Mouse (Mus musculus) erythroid progenitor cell, adult 5-6 weeks (primary cell): ENCODE results near the gene Hist1h3f. TPM values are rescaled to one million over a fixed set of nuclear protein-coding genes. Genes with fewer than 3 reads are reported as not detected.

Experiments
- ATAC-seq: replicated peaks from 2 replicates; pipeline ENCODE4 v1.8.0; 2016; ENCODE audit warnings: moderate number of reproducible peaks, mild to moderate bottlenecking, moderate TSS enrichment, inconsistent platforms; ENCODE audit not compliant: poor library complexity, low FRiP score, severe bottlenecking
- total RNA-seq, 2 experiments: library from RNA; stranded (forward) in 1 of 2; stranded (reverse) in 1 of 2; fragments of 150-400 nt in 1 of 2; fragments of 186-747, 209-891 nt in 1 of 2; gene quantifications; 2 replicates each; pipeline versions ENCODE4 v1.2.3 to v1.2.4; 2015 to 2017; ENCODE audit warnings: low replicate concordance in 2 of 2

Gene Hist1h3f
- total RNA-seq, 2 experiments from 2014 or later, result 158 to 262 TPM

- ATAC-seq, result peak; percentile 66
Observed at GRCm38 (mm10) chr13:23517603-23518294, 26.1 kb upstream of the Hist1h3f start.

DNA sequence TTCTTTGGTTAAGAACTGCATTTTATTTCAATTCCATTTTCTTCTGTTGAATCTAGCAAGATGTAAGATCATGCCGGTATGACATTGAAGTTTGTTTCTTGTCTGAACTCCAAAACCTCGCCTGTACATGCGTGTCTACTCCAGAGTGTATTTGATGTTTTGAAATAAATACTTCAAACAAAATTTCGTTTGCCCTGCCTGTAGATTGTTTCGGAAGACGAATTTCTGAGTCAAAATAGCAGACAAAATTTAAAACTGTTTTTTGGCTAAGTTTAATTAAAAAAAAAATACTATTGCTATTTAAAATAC is 25.6 kb upstream of the Hist1h3f start:
- peak; percentile 13 for ATAC-seq

- peak; percentile 36 for ATAC-seq
Observed at GRCm38 (mm10) chr13:23518885-23519284, 25.0 kb upstream of the Hist1h3f start.

- ATAC-seq, result peak; percentile 31
Observed at GRCm38 (mm10) chr13:23519416-23519815, 24.4 kb upstream of the Hist1h3f start.

GRCm38 (mm10) chr13:23521703-23522102 is 22.1 kb upstream of the Hist1h3f start:
- no peak for ATAC-seq

DNA sequence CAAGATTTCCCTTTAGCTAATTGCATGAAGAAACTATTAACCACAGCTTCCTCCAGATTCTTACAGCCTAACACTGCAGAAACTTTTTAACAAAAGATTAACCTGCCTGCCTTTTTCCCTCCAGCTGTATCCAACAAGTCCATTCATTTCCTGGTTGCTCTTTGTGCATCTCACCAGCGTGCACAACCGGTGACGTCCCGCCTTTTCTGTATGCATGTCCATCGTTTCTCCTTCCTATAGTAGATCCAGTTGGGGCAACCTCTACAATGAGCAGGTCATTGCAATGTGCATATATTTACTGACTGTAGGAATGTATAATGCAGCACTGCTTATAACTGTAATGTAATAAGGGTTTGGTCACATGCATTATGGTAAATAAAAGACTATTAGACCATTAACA is 19.9 kb upstream of the Hist1h3f start:
- no peak for ATAC-seq

DNA sequence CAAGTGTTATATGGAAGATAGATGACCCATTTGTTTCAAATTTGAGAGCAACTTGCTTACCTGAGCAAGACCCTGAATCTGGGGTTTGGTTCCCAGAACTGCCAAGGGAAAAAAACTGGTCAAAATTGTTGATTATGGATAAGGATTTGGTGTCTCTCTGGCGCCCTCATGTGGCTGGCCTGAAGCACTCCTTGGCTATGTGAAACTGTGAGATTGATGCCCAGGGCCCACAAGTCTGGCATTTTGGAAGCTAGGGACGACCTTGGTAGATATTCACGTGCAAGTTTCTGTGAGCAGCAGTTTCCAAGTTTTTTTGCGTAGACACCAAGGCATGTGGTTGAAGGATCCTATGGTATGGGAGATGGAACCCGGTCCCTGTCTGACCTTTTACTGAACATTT is 19.2 kb upstream of the Hist1h3f start:
- ATAC-seq, result peak; percentile 61; the same call in 1 of the 2 replicates

- ATAC-seq, result no peak
Observed at GRCm38 (mm10) chr13:23525901-23526300, 18.0 kb upstream of the Hist1h3f start.

DNA sequence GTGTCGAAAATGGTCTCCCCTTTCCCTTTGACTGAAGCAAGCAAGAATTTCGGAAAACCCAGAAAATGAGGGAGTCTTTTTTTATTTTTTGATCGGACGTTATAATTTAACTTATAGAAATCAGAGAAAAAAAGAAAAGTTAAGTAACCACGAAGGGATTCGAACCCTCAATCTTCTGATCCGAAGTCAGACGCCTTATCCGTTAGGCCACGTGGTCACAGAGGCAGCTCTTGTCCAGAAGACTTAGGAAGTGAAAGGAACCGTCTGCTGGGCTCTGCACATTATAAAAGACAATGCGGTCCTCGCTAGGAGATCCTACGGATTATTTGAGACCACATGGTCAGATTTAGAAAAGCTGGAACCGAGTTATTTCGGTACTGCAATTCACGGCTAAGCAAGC is 17.5 kb upstream of the Hist1h3f start:
- ATAC-seq, result peak; percentile 36; the same call in 1 of the 2 replicates

DNA sequence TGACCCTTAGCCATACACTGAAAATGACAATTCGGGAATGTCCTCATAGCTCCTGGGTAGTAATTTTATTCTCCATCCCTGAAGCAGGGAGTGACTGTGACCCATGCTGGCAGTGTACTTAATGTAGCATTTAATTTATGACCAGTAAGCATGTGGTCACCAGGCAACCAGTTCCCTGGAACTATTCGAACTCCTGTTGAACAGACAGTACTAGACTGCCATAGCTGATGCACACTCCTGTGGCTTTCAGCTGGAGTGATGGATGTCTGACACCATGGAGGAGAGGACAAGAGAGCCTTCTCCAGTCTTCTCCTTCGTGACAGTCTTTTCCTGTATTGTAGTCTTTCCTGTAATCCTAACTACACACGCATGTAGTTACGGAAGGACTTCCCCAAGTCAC is 14.8 kb upstream of the Hist1h3f start:
- ATAC-seq, result no peak

- ATAC-seq, result no peak
Observed at GRCm38 (mm10) chr13:23529480-23530165, 14.2 kb upstream of the Hist1h3f start.

GRCm38 (mm10) chr13:23530181-23530900 is 13.5 kb upstream of the Hist1h3f start:
- ATAC-seq, result no peak

DNA sequence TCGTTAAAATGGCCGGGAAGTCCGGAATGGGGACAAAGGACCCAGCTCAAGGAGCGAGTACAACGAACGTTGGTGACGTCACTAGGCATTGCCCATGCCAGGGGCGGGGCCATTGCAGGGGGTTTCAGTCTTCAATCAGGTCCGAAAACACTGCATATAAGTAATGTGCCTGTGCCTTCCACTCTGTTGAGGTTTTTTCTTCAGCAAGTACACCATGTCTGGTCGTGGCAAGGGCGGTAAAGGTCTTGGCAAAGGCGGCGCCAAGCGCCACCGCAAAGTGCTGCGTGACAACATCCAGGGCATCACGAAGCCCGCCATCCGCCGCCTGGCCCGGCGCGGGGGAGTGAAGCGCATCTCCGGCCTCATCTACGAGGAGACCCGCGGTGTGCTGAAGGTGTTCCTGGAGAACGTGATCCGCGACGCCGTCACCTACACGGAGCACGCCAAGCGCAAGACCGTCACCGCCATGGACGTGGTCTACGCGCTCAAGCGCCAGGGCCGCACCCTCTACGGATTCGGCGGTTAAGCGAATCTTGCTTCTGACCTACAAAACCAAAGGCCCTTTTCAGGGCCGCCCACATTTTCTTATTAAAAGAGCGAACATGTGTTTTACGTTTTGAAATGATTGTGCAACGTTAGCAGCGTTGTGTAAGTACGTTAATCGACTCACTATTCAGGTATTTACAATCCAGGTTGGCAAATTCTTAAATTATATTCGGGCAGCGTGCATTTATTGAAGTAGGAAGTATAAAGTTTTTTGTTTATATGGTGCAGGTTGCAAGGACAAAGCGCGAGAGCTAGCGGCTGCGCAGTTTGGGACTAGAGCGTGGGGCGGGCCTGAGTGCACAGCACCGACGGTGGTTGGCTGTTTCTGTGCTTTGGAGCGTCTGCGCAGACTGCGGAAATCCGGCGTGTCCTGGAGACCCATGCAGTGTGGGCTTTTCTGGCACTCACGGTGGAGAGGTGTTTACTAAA is 12.7 kb upstream of the Hist1h3f start, which contains the start of gene Hist1h4h:
Gene Hist1h4h (plus strand): TSS at position 150 of the 975 bp plus-strand sequence.
- ATAC-seq, result peak; percentile 50

- ATAC-seq, result no peak
Observed at GRCm38 (mm10) chr13:23532262-23533075, 11.4 kb upstream of the Hist1h3f start.

DNA sequence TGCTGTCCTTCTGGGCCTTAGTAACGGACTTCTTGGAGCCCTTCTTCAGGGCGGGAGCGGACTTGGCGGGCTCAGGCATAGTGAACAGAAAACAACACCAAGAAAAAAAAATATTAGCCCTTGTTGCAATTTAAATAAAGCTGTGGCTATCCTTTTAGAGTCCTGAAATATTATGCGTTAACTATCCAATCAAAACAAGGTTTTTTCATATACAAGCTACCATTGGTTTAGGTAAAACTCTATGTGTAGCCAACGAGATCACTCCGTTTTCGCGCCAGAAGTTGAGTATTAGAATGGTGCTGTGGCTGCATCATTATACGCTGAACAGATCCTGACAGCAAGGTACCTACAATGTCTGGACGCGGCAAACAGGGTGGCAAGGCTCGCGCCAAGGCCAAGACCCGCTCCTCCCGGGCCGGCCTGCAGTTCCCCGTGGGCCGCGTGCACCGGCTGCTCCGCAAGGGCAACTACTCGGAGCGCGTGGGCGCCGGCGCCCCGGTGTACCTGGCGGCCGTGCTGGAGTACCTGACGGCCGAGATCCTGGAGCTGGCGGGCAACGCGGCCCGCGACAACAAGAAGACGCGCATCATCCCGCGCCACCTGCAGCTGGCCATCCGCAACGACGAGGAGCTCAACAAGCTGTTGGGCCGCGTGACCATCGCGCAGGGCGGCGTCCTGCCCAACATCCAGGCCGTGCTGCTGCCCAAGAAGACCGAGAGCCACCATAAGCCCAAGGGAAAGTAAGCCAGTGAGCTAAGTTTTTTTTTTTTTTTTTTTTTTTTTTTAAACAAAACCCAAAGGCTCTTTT is 10.1 kb upstream of the Hist1h3f start, which contains the start of gene Hist1h2af:
Gene Hist1h2af (plus strand): TSS at position 347 of the 808 bp plus-strand sequence.
- peak; percentile 47 for ATAC-seq

DNA sequence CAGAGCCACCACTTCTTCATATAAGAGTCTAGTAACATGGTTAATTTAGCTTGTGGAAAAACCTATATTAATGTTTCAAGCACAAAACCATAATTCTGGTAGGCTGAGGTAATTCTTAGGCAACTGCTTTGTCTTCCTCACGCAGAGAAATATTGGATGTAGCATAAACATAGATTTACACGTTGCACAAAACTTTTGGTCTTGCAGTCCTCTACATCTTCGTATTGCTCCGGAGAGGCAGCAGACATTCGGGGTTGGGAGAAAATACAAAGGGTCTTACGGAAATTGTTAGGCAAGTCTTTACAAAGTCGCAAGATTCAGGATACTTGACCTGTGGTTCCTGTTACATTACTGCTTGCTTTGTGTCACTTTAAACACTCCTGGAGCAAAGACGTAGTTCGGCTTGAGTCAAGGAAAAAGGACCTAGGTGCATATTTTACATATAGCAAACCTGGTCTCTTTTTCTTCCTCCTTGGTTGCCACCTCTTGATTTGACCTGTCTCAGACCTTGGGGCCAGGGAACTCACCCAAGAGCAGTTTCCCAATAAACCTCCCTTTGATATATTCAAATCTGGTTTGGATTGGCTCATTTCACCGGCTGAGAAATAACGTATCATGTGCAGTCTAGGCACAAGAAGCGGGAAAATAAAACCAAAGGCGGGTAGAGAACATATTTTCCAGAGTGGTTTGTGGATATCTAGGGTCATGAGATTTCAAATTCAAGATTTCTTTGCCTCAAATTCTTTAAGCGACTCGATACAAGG is 9.3 kb upstream of the Hist1h3f start:
- ATAC-seq, result peak; percentile 23
